Mouse (Mus musculus) embryonic fibroblast, embryonic 13.5 days (primary cell): Measurements from ENCODE around the gene Ptpn18. TPM values are rescaled to one million over a fixed set of nuclear protein-coding genes. Genes with fewer than 3 reads are reported as not detected.
A peak's percentile ranks its signal among the peaks of the same experiment; 100 is the strongest.

Source experiments
- H3K27ac ChIP-seq: 2 replicates; pipeline ENCODE4 v1.5.1; 2012; ENCODE audit warnings: low read length, control low read depth, inconsistent platforms; ENCODE audit not compliant: insufficient read depth
- H3K4me1 ChIP-seq: 2 replicates; pipeline ENCODE4 v1.6.1; 2011; ENCODE audit warnings: low read length; ENCODE audit not compliant: control insufficient read depth, insufficient read depth
- H3K4me3 ChIP-seq: 2 replicates; pipeline ENCODE4 v1.5.1; 2011; ENCODE audit warnings: mild to moderate bottlenecking, control low read depth, low read length; ENCODE audit not compliant: insufficient read depth
- CTCF ChIP-seq: IDR thresholded peaks from 2 replicates; pipeline ENCODE4 v1.5.1; 2011; ENCODE audit warnings: mild to moderate bottlenecking, control low read depth, low read length, moderate library complexity, borderline replicate concordance; ENCODE audit not compliant: insufficient read depth
- POLR2A ChIP-seq: IDR thresholded peaks from 2 replicates; pipeline ENCODE4 v1.6.1; 2011; ENCODE audit warnings: low read depth, mild to moderate bottlenecking, control low read depth, low read length, moderate library complexity
- polyA plus RNA-seq: library from polyadenylated mRNA; stranded (reverse); fragments of >200 nt; gene quantifications from 2 replicates; pipeline ENCODE4 v1.2.4, GENCODE M21; 2011; ENCODE audit warnings: low read depth; ENCODE audit not compliant: missing spikeins, insufficient read length

Gene Ptpn18
- 0.39 TPM in 1 of 2 replicates, not detected in the other for polyA plus RNA-seq

DNA sequence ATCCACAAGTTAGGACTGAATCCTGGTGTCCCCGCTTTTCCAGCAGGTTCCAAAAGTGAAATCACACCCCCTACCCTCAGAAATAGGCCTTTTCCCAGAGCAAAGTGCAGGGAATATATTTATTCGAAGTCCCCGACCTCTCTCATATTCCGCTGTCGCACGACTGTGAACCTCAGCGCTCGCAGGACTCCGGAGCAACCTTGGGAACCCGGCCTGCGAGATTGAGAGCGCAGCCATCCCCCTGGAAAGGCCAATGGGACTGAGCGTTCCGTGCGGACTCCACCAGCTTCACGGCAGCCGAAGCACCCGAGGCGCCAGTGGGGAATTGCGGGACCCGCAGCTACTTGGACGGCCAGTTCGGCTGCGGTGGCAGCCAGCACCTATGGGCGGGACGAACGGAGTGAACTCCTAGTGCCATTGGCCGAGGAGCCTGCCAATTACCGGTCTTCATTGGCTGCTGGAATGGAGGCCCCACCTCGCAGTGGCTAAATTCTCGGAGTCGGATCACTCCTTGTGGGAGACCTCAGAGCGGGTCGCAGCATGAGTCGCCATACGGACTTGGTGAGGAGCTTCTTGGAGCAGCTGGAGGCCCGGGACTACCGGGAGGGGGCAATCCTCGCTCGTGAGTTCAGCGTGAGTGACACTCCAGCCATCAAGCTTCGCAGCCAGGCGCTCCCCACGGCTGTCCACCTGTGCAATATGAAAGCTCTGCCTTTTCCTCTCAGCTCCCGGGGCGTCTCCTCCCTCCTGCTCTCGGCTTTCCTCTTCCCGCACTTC is at the start of gene Ptpn18:
Ptpn18 (plus strand) TSS at position 479 of the 777 bp plus-strand sequence.
- Histone ChIP-seq H3K27ac (no peak within 1 kb of the TSS), H3K4me1 (peaks cover 3% of the 10 kb centered on the region; the same call in 1 of the 2 replicates), H3K4me3 (peak within 1 kb of the TSS; percentile 63)
- TF ChIP-seq CTCF (no peak), POLR2A (no peak)

DNA sequence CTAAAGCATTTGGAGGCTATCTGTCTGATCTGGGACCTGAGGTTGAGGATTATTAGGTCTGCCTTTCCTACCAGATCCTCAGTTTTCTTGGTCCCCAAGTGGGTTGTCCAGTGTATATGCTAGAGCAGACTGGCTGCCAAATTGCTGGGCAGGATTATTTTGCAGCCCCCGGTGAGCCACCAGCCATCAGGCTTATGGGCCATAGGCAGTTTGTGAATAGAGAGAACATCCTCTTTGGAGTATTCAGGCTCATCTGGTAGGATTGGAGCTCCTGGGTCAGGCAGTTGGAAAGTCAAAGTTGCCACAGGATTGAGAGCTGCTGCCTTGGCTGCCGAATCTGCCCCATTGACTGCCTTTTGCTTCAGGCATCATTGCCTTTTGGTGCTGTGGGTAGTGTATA is 31.1 kb upstream of the Ptpn18 start:
- Histone ChIP-seq H3K4me1 (no peaks in the 10 kb centered on the region), H3K4me3 (no peak overlapping the region), H3K27ac (no peak overlapping the region)
- no peak for TF ChIP-seq POLR2A
- no peak for TF ChIP-seq CTCF

DNA sequence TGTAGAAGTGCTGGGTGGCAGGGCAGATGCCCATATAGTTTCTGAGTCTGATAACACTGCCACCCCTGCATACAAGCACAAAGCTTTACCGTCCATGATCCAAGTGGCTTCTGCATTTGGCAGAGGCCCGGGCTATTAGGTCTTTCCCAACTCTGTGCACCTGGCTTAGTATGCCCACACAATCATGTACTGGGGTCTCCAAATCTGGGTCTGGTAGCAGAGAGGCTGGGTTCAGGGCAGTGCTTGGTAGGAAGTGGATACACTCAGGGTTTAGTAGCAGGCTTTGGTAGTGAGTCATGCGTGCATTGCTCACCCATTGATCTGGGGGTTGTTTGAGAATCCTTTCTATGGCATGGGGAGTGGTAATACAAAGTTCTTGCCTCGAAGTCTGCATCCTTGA is 30.3 kb upstream of the Ptpn18 start:
- TF ChIP-seq POLR2A (no peak), CTCF (no peak)
- Histone ChIP-seq H3K4me1 (no peaks in the 10 kb centered on the region), H3K4me3 (no peak overlapping the region), H3K27ac (no peak overlapping the region)

DNA sequence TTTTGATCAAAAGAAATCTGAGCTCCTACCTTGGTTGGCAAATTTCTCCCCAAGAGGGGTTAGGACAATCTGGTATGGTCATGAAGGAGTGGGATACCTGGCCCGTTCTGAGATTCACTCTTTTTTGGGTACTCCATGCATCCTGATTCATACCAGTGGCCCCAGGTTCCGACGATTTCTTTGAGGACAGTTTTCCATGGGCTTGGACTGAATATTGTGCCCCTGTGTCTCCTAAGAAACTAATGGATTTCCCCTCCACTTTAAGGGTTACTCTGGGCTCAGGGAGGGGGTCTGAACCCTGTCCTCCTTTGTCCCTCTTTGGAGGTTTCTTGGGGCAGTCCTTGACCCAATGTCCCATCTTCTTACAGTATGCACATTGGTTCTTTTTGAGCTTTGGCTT is 28.6 kb upstream of the Ptpn18 start:
- Histone ChIP-seq H3K4me3 (no peak overlapping the region), H3K27ac (no peak overlapping the region), H3K4me1 (no peaks in the 10 kb centered on the region)
- TF ChIP-seq POLR2A: no peak
- no peak for TF ChIP-seq CTCF

- TF ChIP-seq CTCF (no peak), POLR2A (no peak)
- no peaks in the 10 kb centered on the region for H3K4me1 ChIP-seq
- no peak overlapping the region for H3K27ac ChIP-seq
- no peak overlapping the region for H3K4me3 ChIP-seq
These were observed 28.1 kb upstream of the Ptpn18 start for GRCm38 (mm10) chr1:34431431-34431830.

DNA sequence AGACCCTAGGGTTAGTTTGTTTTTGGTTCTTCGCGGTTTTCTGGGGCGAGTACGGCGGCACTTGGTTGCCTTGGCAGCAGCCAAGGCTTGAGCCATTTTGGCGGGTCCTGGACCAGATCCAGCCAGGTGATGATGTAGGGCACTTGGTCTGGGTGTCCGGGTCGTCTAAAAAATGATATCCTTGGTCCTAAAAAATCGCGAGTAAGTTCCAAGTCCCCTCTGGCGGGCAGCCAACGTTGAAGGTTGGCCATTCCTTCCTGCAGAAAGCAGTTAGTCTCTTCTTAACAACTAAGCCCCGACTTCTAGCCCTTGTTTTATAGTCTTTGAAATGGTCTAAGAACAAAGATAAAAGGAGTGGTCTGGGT is 27.2 kb upstream of the Ptpn18 start:
- Histone ChIP-seq H3K27ac (no peak overlapping the region), H3K4me3 (peak overlapping the region; percentile 47), H3K4me1 (no peaks in the 10 kb centered on the region)
- TF ChIP-seq CTCF: no peak

- no peak for TF ChIP-seq CTCF
- peak; percentile 61; the same call in 1 of the 2 replicates for TF ChIP-seq POLR2A
- Histone ChIP-seq H3K27ac (peak overlapping the region; percentile 69), H3K4me3 (peak overlapping the region; percentile 47), H3K4me1 (no peaks in the 10 kb centered on the region)
These were observed 26.6 kb upstream of the Ptpn18 start for GRCm38 (mm10) chr1:34432776-34433481.

DNA sequence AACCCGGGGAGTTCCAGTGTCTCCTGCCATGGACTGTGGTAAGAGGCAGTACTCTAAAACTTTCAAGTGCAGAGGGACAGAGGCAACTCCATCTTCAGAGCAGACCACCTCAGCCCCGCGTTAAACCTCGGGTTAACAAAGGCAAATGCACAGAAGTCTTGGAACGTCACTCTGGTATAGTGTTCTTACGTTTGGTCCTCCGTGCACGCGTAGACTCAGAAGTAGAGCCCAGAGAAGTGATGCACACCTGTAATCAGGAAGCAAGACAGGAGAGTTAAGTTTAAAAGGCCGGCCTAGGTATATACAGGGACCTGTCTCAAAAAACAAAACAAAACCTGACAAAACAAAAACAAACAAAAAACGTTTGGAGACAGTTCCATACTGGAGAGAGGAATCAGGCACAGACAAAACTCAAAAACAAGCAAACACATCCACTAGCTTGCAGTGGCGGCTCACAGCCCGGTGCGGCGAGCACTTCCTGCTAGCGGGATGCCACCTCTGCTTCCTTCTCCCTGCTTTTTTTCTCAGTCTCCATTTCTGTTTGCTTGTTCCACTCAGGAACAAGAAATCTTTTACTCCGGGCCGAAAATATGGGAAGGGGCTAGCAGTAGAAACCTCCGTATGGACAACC is 25.6 kb upstream of the Ptpn18 start:
- Histone ChIP-seq H3K4me3 (peak overlapping the region; percentile 12), H3K4me1 (no peaks in the 10 kb centered on the region), H3K27ac (no peak overlapping the region; the same call in none of the 2 replicates)
- TF ChIP-seq CTCF: no peak
- 0 out of 2 replicates have a peak, but pooled peaks have one; percentile 11 for TF ChIP-seq POLR2A

DNA sequence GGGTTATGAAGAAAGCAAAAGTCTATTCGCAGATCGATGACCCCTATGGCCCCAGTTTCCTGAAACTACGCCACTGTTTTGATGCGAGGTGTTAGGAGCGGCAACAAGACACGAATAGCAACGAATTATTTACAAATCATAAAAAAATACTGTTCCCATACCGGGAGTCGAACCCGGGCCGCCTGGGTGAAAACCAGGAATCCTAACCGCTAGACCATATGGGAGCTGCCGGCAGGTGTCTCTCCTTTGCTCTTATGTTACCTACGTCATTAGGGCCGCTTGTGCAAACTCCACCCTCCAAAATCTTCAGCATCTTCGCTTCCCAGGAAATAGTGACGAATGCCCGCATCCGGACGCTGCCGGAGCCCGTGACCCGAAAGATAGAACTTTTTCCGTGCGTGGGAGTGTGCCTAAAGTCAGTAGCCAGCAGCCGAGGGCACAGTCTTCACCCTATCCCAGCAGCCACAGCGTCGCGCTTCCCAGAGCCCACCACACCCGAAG is 24.9 kb upstream of the Ptpn18 start:
- TF ChIP-seq POLR2A (peak; percentile 65), CTCF (no peak)
- H3K4me3 ChIP-seq: peak overlapping the region; percentile 49
- no peaks in the 10 kb centered on the region for H3K4me1 ChIP-seq
- peak overlapping the region; percentile 77 for H3K27ac ChIP-seq
